Comparison of ENCODE assay signal across 19 mouse cellular contexts in the genomic region with DNA sequence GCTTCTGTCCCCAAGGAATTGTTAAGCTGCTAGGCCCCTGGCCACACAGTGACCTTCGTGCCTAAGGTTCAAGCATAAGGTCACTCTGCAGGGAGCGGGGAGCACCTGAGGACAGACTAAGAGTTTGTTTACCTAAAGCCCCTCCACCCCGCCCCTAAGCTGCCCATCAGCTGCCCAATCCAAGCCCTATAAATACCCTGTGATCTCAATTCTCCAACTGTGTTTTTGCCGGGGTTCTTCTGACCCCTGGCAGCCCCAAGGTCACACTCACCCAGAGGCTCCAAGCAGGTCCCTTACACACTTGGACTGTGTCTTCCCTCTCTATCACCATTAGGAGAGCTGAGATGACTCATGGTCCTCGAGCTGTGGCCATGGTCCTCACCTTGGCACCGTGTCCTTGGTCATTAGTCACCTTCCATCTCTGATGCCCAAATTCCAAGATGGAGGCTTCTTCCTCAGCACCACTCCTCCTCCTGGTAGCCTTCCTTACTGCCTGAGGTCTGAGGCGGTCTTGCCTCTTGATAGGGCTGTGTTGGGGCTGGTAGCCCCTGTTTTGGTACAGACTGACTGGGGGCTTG. TPM values are rescaled to one million over a fixed set of nuclear protein-coding genes. Genes with fewer than 3 reads are reported as not detected.
DNase-seq lines count a peak whose midpoint lies in the region; ATAC-seq and TF ChIP-seq lines count a peak whose summit lies in the region.
"Had no signal": no experiment of that assay in that cellular context is flagged by ENCODE, and none has a peak within 500 bp of the region (broad histone marks: within the 10 kb centered on the region; RNA-seq: fewer than 3 reads in every experiment).

No protein-coding gene starts in this region.

- peaks cover 45% of the 10 kb centered on the region for H3K4me1 ChIP-seq in hindbrain, embryonic 13.5 days (replicated peaks)
- peaks cover 24% of the 10 kb centered on the region for H3K4me1 ChIP-seq in hindbrain, embryonic 14.5 days (replicated peaks; ENCODE audit: control insufficient read depth, insufficient read depth, low read length)
- H3K4me1 ChIP-seq in ES-Bruce4 (ENCODE audit: control insufficient read depth, insufficient read depth, low read length) = peaks cover 11% of the 10 kb centered on the region

- peak overlapping the region; percentile 35; the same call in 1 of the 2 replicates for H3K9ac ChIP-seq in hindbrain, embryonic 13.5 days
- H3K9ac ChIP-seq in hindbrain, embryonic 14.5 days = no peak overlapping the region
- no peak overlapping the region for H3K9ac ChIP-seq in ES-Bruce4 (ENCODE audit: low read depth, poor library complexity, severe bottlenecking)
- H3K9ac ChIP-seq: embryonic facial prominence, embryonic 12.5 days; liver, embryonic 13.5 days had no signal

- H3K4me3 ChIP-seq in hindbrain, embryonic 13.5 days = no peak overlapping the region
- H3K4me3 ChIP-seq in hindbrain, embryonic 14.5 days (replicated peaks; ENCODE audit: low read length) = no peak overlapping the region
- no peak overlapping the region for H3K4me3 ChIP-seq in ES-Bruce4 (ENCODE audit: low read depth, low read length)
- H3K4me3 ChIP-seq: embryonic facial prominence, embryonic 12.5 days had no signal

- peak; percentile 70; the same call in 1 of the 2 replicates for TF ChIP-seq EP300 in ES-Bruce4 (IDR thresholded peaks at IDR 0.05; ENCODE audit: insufficient read depth, low read depth, low read length)

- H3K27ac ChIP-seq in hindbrain, embryonic 13.5 days = no peak overlapping the region
- H3K27ac ChIP-seq in hindbrain, embryonic 14.5 days = no peak overlapping the region
- no peak overlapping the region for H3K27ac ChIP-seq in ES-Bruce4 (ENCODE audit: insufficient read depth, low read length)
- H3K27ac ChIP-seq: embryonic facial prominence, embryonic 12.5 days; liver, embryonic 13.5 days had no signal

- no peak for TF ChIP-seq POLR2A in ES-Bruce4 (IDR thresholded peaks at IDR 0.05; ENCODE audit: insufficient read depth, low read length)

- no peak for TF ChIP-seq CTCF in ES-Bruce4 (IDR thresholded peaks at IDR 0.05; ENCODE audit: low read depth, low read length)

- peak; percentile 48 for DNase-seq in cerebellum, adult 9-10 months
- no peak for DNase-seq in hindbrain, embryonic 14.5 days (ENCODE audit: low spot score)
- DNase-seq in adrenal gland, postnatal 36 days = peak; percentile 70 to 76
- DNase-seq in right cerebral cortex, adult 18-20 months = no peak
- no peak for DNase-seq in left cerebral cortex, adult 11 months (ENCODE audit: low spot score)
- DNase-seq: cerebellum, postnatal 14 days; kidney, adult 18-20 months; kidney, postnatal 14 days; left cerebral cortex, postnatal 4 days; liver, embryonic 13.5 days; right cerebral cortex, postnatal 4 days; thymus, adult 18-20 months had no signal

- WGBS in hindbrain, embryonic 13.5 days = 84% methylated on average over 7 of the region's 7 CpGs
- WGBS in hindbrain, embryonic 14.5 days = 84% methylated on average over 7 of the region's 7 CpGs

- no peak for ATAC-seq in cerebellum, adult (ENCODE audit: insufficient number of reproducible peaks, low FRiP score, low TSS enrichment)
- ATAC-seq in hindbrain, embryonic 13.5 days (ENCODE audit: low FRiP score) = no peak
- ATAC-seq in hindbrain, embryonic 14.5 days (ENCODE audit: low FRiP score) = no peak
- ATAC-seq: hindbrain, embryonic 16.5 days had no signal

- peaks cover 20% of the 10 kb centered on the region for H3K36me3 ChIP-seq in hindbrain, embryonic 13.5 days
- no peaks in the 10 kb centered on the region; the same call in 1 of the 2 replicates for H3K36me3 ChIP-seq in hindbrain, embryonic 14.5 days (replicated peaks; ENCODE audit: control insufficient read depth, insufficient read depth)
- H3K36me3 ChIP-seq in ES-Bruce4 (ENCODE audit: control insufficient read depth, insufficient read depth, low read length, poor library complexity, severe bottlenecking) = no peaks in the 10 kb centered on the region

- H3K9me3 ChIP-seq in hindbrain, embryonic 13.5 days = no peaks in the 10 kb centered on the region
- H3K9me3 ChIP-seq in hindbrain, embryonic 14.5 days (ENCODE audit: control insufficient read depth, low read length) = no peaks in the 10 kb centered on the region
- no peaks in the 10 kb centered on the region for H3K9me3 ChIP-seq in ES-Bruce4 (replicated peaks; ENCODE audit: control insufficient read depth, insufficient read depth, low read length, poor library complexity, severe bottlenecking)
- H3K9me3 ChIP-seq: embryonic facial prominence, embryonic 12.5 days; liver, embryonic 13.5 days had no signal

- no peaks in the 10 kb centered on the region for H3K27me3 ChIP-seq in hindbrain, embryonic 13.5 days
- no peaks in the 10 kb centered on the region for H3K27me3 ChIP-seq in hindbrain, embryonic 14.5 days (ENCODE audit: control insufficient read depth, insufficient read depth, low read length)
- no peaks in the 10 kb centered on the region for H3K27me3 ChIP-seq in ES-Bruce4 (ENCODE audit: control insufficient read depth, insufficient read depth, low read length, poor library complexity, severe bottlenecking)
- H3K27me3 ChIP-seq: embryonic facial prominence, embryonic 12.5 days; liver, embryonic 13.5 days had no signal

- no peak overlapping the region for H3K4me2 ChIP-seq in hindbrain, embryonic 13.5 days
- no peak overlapping the region for H3K4me2 ChIP-seq in hindbrain, embryonic 14.5 days (replicated peaks)
- H3K4me2 ChIP-seq: embryonic facial prominence, embryonic 12.5 days; liver, embryonic 13.5 days had no signal

RNA-seq across cellular contexts. Expression of a gene that starts 2.9 kb away (rescaled TPM):
- polyA plus RNA-seq in hindbrain, embryonic 13.5 days (2015; fragmentation: Nextera tagmentation; extraction: Ambion mirVana) = 53.5 and 53.9 TPM in 2 replicates
- polyA plus RNA-seq in hindbrain, embryonic 14.5 days (2014; fragmentation: Nextera tagmentation; extraction: Ambion mirVana) = 49.6 and 52.9 TPM in 2 replicates
- 27.3 and 36.7 TPM in 2 replicates for polyA plus RNA-seq in ES-Bruce4 (2011; ENCODE audit: insufficient read depth, insufficient read length, low read depth, missing spikeins)
- 100 to 1,000 TPM in 1 of 2 experiments, 10 to 100 TPM in 1; 64.8 to 117 TPM for total RNA-seq in adrenal gland, postnatal 36 days (2021)

RNA-seq across cellular contexts. Expression of a gene that starts 6.3 kb away (rescaled TPM):
- polyA plus RNA-seq in hindbrain, embryonic 13.5 days (2015; fragmentation: Nextera tagmentation; extraction: Ambion mirVana) = 16.6 and 19.0 TPM in 2 replicates
- polyA plus RNA-seq in hindbrain, embryonic 14.5 days (2014; fragmentation: Nextera tagmentation; extraction: Ambion mirVana) = 13.0 and 13.4 TPM in 2 replicates
- polyA plus RNA-seq in ES-Bruce4 (2011; ENCODE audit: insufficient read depth, insufficient read length, low read depth, missing spikeins) = 23.2 and 23.4 TPM in 2 replicates
- 100 to 1,000 TPM in 1 of 2 experiments, 10 to 100 TPM in 1; 90.8 to 117 TPM for total RNA-seq in adrenal gland, postnatal 36 days (2021)

RNA-seq across cellular contexts. Expression of a gene that starts 16.6 kb away (rescaled TPM):
- 0.04 and 0.05 TPM in 2 replicates for polyA plus RNA-seq in hindbrain, embryonic 13.5 days (2015; fragmentation: Nextera tagmentation; extraction: Ambion mirVana)
- polyA plus RNA-seq in hindbrain, embryonic 14.5 days (2014; fragmentation: Nextera tagmentation; extraction: Ambion mirVana) = 0.12 TPM in 1 of 2 replicates, not detected in the other
- not detected in 2 replicates for polyA plus RNA-seq in ES-Bruce4 (2011; ENCODE audit: insufficient read depth, insufficient read length, low read depth, missing spikeins)
- total RNA-seq in adrenal gland, postnatal 36 days (2021) = under 1 TPM; 0.89 TPM
- total RNA-seq: megakaryocyte-erythroid progenitor cell, adult 5-6 weeks had no signal
- polyA plus RNA-seq: embryonic facial prominence, embryonic 12.5 days; lung, embryonic 16.5 days had no signal

RNA-seq across cellular contexts. Expression of a gene that starts 35.1 kb away (rescaled TPM):
- polyA plus RNA-seq in hindbrain, embryonic 13.5 days (2015; fragmentation: Nextera tagmentation; extraction: Ambion mirVana) = 32.6 and 33.7 TPM in 2 replicates
- polyA plus RNA-seq in hindbrain, embryonic 14.5 days (2014; fragmentation: Nextera tagmentation; extraction: Ambion mirVana) = 40.2 and 42.3 TPM in 2 replicates
- polyA plus RNA-seq in ES-Bruce4 (2011; ENCODE audit: insufficient read depth, insufficient read length, low read depth, missing spikeins) = 118 and 122 TPM in 2 replicates
- 10 to 100 TPM; 74.4 to 81.3 TPM for total RNA-seq in adrenal gland, postnatal 36 days (2021)

RNA-seq across cellular contexts. Expression of a gene that starts 42.7 kb away (rescaled TPM):
- polyA plus RNA-seq in hindbrain, embryonic 13.5 days (2015; fragmentation: Nextera tagmentation; extraction: Ambion mirVana) = 93.1 and 101 TPM in 2 replicates
- 99.0 and 99.7 TPM in 2 replicates for polyA plus RNA-seq in hindbrain, embryonic 14.5 days (2014; fragmentation: Nextera tagmentation; extraction: Ambion mirVana)
- polyA plus RNA-seq in ES-Bruce4 (2011; ENCODE audit: insufficient read depth, insufficient read length, low read depth, missing spikeins) = 39.8 and 41.9 TPM in 2 replicates
- 1,000 to 10,000 TPM; 1,599 to 3,152 TPM for total RNA-seq in adrenal gland, postnatal 36 days (2021)

Comparison
In these comparisons a context has a peak if more than half of its experiments do, and no peak if none do; other contexts are left out.
1. DNase-seq: peak in cerebellum, adult 9-10 months (single experiment) and adrenal gland, postnatal 36 days (2 of 2); none in hindbrain, embryonic 14.5 days (single experiment), right cerebral cortex, adult 18-20 months (single experiment) and left cerebral cortex, adult 11 months (single experiment).